Mouse (Mus musculus): ENCODE measurements at regions not wholly inside any gene's neighbourhood (a gene's known extent, or its start where the extent isn't known, plus 50 kb on each side); places are given as distances from the start of the nearest gene placed in this dataset.

DNA sequence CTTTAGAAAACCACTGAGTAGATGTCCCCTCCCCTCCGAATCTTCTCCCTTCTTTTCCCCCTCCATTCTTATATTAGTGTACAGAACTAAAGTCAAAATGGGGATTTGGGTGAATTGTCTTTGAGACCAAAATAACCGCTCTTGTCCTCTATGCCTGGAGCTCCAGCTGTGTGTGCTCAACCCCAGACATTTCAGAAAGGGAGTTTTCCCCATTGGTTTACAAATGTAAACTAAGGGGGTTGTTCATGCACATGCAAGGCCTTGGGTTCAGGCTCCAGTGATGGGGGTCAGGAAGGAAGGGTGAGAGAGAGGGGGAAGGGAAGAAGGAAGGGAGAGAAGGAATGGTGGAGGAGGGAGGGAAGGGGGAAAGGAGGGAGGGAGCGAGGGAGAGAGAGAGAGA, 117.8 kb upstream of the Mycn start:
- no peak for ATAC-seq (ENCODE audit: low FRiP score, low TSS enrichment)
- Histone ChIP-seq H3K9ac (replicated peaks; ENCODE audit: low read length) (no peak overlapping the region), H3K36me3 (ENCODE audit: control insufficient read depth, insufficient read depth, low read length) (no peaks in the 10 kb centered on the region), H3K4me3 (replicated peaks; ENCODE audit: low read depth, low read length) (no peak overlapping the region), H3K4me1 (ENCODE audit: control insufficient read depth, insufficient read depth, low read length) (no peaks in the 10 kb centered on the region), H3K27me3 (ENCODE audit: control insufficient read depth, insufficient read depth, low read length) (no peaks in the 10 kb centered on the region), H3K9me3 (ENCODE audit: control insufficient read depth, low read length) (no peaks in the 10 kb centered on the region), H3K27ac (replicated peaks; ENCODE audit: low read depth, low read length) (no peak overlapping the region), H3K4me2 (ENCODE audit: low read length) (no peak overlapping the region)
- 81% methylated on average over 3 of the region's 3 CpGs for WGBS
- no peak for DNase-seq

DNA sequence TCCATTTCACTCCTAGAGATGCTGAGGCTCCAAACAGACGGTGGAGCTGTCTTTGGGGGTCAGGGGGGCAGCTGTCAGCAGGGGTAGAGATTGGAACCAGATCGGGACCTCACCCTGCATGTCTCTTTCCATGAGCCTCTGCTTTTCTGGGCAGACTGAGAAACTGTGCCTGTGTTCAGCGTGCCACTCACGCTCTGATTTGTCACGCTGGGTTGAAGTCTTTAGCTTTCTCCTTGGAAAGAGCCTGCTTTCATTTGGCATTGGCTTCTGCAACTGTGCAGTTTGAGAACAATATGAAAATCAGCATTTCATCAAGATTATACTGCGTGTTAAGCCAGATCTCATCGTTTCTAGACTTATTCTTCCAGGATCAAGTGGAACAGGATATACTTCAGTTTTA, 114.5 kb upstream of the Mycn start:
- no peaks in the 10 kb centered on the region for H3K4me1 ChIP-seq (ENCODE audit: control insufficient read depth, insufficient read depth, low read length)
- H3K9me3 ChIP-seq (ENCODE audit: control insufficient read depth, low read length), result no peaks in the 10 kb centered on the region
- H3K9ac ChIP-seq (replicated peaks; ENCODE audit: low read length), result no peak overlapping the region
- H3K4me3 ChIP-seq (replicated peaks; ENCODE audit: low read depth, low read length), result no peak overlapping the region
- H3K27ac ChIP-seq (replicated peaks; ENCODE audit: low read depth, low read length), result no peak overlapping the region
- ATAC-seq (ENCODE audit: low FRiP score, low TSS enrichment), result no peak
- 27% methylated on average over 7 of the region's 7 CpGs for WGBS
- no peaks in the 10 kb centered on the region for H3K36me3 ChIP-seq (ENCODE audit: control insufficient read depth, insufficient read depth, low read length)
- no peak overlapping the region for H3K4me2 ChIP-seq (ENCODE audit: low read length)
- DNase-seq, result peak; percentile 54
- H3K27me3 ChIP-seq (ENCODE audit: control insufficient read depth, insufficient read depth, low read length), result no peaks in the 10 kb centered on the region

DNA sequence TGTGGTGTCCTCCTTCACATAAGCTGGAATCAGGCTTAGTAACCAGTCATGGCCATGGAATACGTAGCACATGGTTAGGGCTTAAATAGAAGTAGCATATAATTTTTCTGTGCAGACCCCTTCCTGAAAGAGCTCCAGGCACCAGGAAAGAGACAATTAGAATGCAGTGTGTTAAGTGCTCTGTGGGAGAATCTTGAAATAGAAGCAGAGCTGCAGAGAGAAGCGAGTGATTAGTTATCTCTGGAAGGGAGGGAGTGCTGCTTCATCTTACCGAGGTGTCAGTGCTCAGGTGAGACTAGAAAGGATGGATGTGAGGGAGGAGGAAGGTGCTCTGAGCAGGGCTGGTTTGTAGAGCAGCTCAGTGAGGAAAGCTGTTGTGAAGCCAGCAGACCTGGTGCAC, 112.9 kb upstream of the Mycn start:
- no peak for ATAC-seq (ENCODE audit: low FRiP score, low TSS enrichment)
- H3K4me3 ChIP-seq (replicated peaks; ENCODE audit: low read depth, low read length), result no peak overlapping the region
- no peak overlapping the region for H3K27ac ChIP-seq (replicated peaks; ENCODE audit: low read depth, low read length)
- no peak overlapping the region for H3K9ac ChIP-seq (replicated peaks; ENCODE audit: low read length)
- 78% methylated on average over 3 of the region's 3 CpGs for WGBS
- no peak for DNase-seq
- no peaks in the 10 kb centered on the region for H3K4me1 ChIP-seq (ENCODE audit: control insufficient read depth, insufficient read depth, low read length)
- no peak overlapping the region for H3K4me2 ChIP-seq (ENCODE audit: low read length)
- no peaks in the 10 kb centered on the region for H3K9me3 ChIP-seq (ENCODE audit: control insufficient read depth, low read length)
- H3K27me3 ChIP-seq (ENCODE audit: control insufficient read depth, insufficient read depth, low read length), result no peaks in the 10 kb centered on the region
- no peaks in the 10 kb centered on the region for H3K36me3 ChIP-seq (ENCODE audit: control insufficient read depth, insufficient read depth, low read length)

DNA sequence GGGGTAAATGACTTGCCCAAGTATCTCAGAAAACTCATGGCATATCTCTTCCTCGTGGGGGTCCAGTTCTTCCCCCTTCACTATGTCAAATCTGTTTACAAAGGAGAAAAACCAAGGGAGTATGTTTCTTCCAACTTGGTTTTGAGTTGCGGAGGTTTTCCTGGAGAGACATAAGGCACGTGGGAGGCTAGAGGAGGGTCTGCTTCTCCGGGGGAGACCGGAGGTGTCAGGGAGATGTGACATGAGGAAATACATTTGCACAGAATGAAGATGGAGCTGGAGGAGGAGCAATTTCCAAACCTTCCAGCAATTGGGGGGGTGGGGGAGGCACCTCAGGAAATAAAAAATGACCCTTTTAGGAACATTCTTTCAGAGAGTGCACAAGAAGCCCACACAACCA, 112.0 kb upstream of the Mycn start:
- Histone ChIP-seq H3K4me2 (ENCODE audit: low read length) (no peak overlapping the region), H3K27me3 (ENCODE audit: control insufficient read depth, insufficient read depth, low read length) (no peaks in the 10 kb centered on the region), H3K4me3 (replicated peaks; ENCODE audit: low read depth, low read length) (no peak overlapping the region), H3K4me1 (ENCODE audit: control insufficient read depth, insufficient read depth, low read length) (no peaks in the 10 kb centered on the region), H3K27ac (replicated peaks; ENCODE audit: low read depth, low read length) (no peak overlapping the region), H3K9ac (replicated peaks; ENCODE audit: low read length) (no peak overlapping the region), H3K9me3 (ENCODE audit: control insufficient read depth, low read length) (no peaks in the 10 kb centered on the region), H3K36me3 (ENCODE audit: control insufficient read depth, insufficient read depth, low read length) (no peaks in the 10 kb centered on the region)
- ATAC-seq (ENCODE audit: low FRiP score, low TSS enrichment), result no peak
- WGBS, result 83% methylated on average over 5 of the region's 5 CpGs
- no peak for DNase-seq

DNA sequence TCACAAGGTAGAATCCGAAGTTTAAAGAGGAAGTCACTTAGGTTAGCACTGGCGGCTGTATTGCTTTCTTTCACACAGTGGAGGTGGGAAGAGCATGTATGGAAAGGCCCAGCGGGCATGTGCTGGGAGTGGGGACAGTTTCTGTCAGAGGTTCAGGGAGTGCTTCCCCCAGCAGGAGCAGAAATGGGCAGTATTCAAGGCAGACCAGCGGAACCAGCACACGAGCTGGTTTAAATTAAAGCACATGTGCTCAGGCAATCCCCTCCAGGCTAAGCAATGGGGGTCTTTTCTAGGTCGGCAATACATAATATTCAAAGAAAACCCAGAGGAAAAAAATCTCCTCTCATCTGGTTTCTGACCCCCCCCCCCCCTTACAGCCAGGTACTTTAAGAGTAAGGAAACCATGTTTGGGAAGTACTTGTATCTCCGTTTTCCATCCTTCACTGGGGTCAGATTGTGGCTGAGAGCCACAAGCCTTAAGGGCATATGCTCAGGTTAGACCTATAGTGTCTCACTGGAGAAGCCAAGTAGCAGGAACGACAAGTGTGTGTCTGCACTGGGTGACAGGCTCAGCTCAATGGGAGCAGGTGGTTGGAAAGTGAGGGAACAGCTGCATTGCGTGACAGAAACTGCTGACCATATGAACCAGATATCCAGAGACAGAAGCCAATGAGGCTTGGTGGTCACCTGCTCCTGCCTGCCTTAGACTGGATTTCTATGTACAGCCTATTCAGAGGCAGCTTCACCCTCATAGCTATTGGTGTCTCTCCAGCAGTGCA, 111.3 kb upstream of the Mycn start:
- 67% methylated on average over 9 of the region's 9 CpGs for WGBS
- no peaks in the 10 kb centered on the region for H3K27me3 ChIP-seq (ENCODE audit: control insufficient read depth, insufficient read depth, low read length)
- H3K4me2 ChIP-seq (ENCODE audit: low read length), result no peak overlapping the region
- H3K9me3 ChIP-seq (ENCODE audit: control insufficient read depth, low read length), result no peaks in the 10 kb centered on the region
- DNase-seq (no peak), ATAC-seq (ENCODE audit: low FRiP score, low TSS enrichment) (no peak)
- no peak overlapping the region for H3K9ac ChIP-seq (replicated peaks; ENCODE audit: low read length)
- H3K27ac ChIP-seq (replicated peaks; ENCODE audit: low read depth, low read length), result no peak overlapping the region
- H3K4me1 ChIP-seq (ENCODE audit: control insufficient read depth, insufficient read depth, low read length), result no peaks in the 10 kb centered on the region
- no peak overlapping the region for H3K4me3 ChIP-seq (replicated peaks; ENCODE audit: low read depth, low read length)
- no peaks in the 10 kb centered on the region for H3K36me3 ChIP-seq (ENCODE audit: control insufficient read depth, insufficient read depth, low read length)

DNA sequence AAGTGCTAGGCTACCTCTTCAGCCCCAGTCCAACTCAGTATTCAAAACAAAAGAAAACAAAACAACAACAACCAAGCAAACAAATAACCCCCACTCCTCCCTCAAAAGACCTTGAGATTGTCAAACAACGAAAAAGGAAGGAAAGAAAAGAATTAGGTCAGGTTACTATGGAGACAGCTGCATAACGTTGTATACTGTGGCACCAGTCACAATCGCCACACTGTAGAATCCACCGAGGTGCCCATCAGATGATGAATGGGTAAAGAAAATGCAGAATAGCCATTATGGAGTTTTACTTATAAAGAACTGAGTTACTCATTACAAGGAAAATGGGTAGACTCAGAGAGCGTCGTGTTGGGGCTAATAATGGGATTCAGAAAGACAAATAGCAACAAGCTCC, 110.5 kb upstream of the Mycn start:
- Histone ChIP-seq H3K36me3 (ENCODE audit: control insufficient read depth, insufficient read depth, low read length) (no peaks in the 10 kb centered on the region), H3K27me3 (ENCODE audit: control insufficient read depth, insufficient read depth, low read length) (no peaks in the 10 kb centered on the region), H3K27ac (replicated peaks; ENCODE audit: low read depth, low read length) (no peak overlapping the region), H3K4me3 (replicated peaks; ENCODE audit: low read depth, low read length) (no peak overlapping the region), H3K9ac (replicated peaks; ENCODE audit: low read length) (no peak overlapping the region), H3K4me2 (ENCODE audit: low read length) (no peak overlapping the region), H3K9me3 (ENCODE audit: control insufficient read depth, low read length) (no peaks in the 10 kb centered on the region), H3K4me1 (ENCODE audit: control insufficient read depth, insufficient read depth, low read length) (no peaks in the 10 kb centered on the region)
- 55% methylated on average over 6 of the region's 6 CpGs for WGBS
- no peak for ATAC-seq (ENCODE audit: low FRiP score, low TSS enrichment)
- no peak for DNase-seq

DNA sequence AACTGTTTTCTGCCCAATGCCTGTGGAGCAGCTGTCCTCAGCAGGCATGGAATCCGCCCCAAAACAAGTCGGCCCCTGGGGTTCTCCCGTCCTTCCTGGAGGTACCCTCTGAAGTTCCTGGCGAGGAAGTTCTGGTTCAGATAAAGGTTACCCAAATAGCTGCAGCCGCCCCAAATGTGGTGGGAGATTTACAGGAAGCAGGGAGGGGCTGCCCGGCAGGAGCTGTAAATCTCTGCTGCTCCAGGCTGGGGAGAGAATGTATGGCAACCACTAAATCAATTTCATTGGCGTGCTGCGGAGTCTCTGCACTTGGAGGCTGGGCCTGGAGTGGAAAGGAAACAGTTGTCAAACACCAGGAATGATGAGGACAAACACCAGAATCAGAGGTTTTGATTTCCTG, 107.9 kb upstream of the Mycn start:
- Histone ChIP-seq H3K9ac (replicated peaks; ENCODE audit: low read length) (no peak overlapping the region), H3K9me3 (ENCODE audit: control insufficient read depth, low read length) (no peaks in the 10 kb centered on the region), H3K27me3 (ENCODE audit: control insufficient read depth, insufficient read depth, low read length) (no peaks in the 10 kb centered on the region), H3K36me3 (ENCODE audit: control insufficient read depth, insufficient read depth, low read length) (no peaks in the 10 kb centered on the region), H3K4me1 (ENCODE audit: control insufficient read depth, insufficient read depth, low read length) (no peaks in the 10 kb centered on the region), H3K4me2 (ENCODE audit: low read length) (no peak overlapping the region), H3K27ac (replicated peaks; ENCODE audit: low read depth, low read length) (no peak overlapping the region), H3K4me3 (replicated peaks; ENCODE audit: low read depth, low read length) (no peak overlapping the region)
- ATAC-seq (ENCODE audit: low FRiP score, low TSS enrichment) (no peak), DNase-seq (no peak)
- WGBS, result 78% methylated on average over 8 of the region's 8 CpGs

DNA sequence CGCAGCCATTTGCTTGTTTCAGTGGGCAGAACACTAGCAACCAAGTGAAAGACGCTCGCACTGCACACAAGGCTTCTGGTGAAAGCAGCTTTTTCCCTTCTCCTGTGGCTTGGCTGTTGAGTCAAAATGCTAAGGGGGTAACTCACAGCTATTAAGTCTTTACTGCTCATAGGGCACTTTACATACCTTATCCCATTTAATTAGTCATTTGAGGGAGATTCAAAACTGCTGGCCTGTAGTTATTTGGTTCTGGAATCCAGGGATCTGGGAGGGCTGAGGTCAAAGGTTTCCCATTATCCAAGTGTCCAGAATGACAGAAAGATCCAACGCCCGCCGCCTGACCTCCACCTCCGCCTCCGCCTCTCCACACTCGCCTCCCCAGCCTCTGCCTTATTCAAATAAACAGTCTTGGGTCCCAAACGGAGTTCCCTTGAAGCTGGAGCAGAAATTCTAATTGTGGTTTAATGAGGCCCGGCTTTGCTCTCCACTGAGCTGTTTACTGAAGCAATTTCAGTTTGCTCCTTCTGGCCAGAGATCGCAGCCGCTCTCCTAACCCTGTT, 106.5 kb upstream of the Mycn start:
- Histone ChIP-seq H3K4me3 (replicated peaks; ENCODE audit: low read depth, low read length) (no peak overlapping the region), H3K9ac (replicated peaks; ENCODE audit: low read length) (no peak overlapping the region), H3K4me1 (ENCODE audit: control insufficient read depth, insufficient read depth, low read length) (no peaks in the 10 kb centered on the region), H3K27me3 (ENCODE audit: control insufficient read depth, insufficient read depth, low read length) (no peaks in the 10 kb centered on the region), H3K4me2 (ENCODE audit: low read length) (no peak overlapping the region), H3K36me3 (ENCODE audit: control insufficient read depth, insufficient read depth, low read length) (no peaks in the 10 kb centered on the region), H3K9me3 (ENCODE audit: control insufficient read depth, low read length) (no peaks in the 10 kb centered on the region), H3K27ac (replicated peaks; ENCODE audit: low read depth, low read length) (no peak overlapping the region)
- DNase-seq (no peak), ATAC-seq (ENCODE audit: low FRiP score, low TSS enrichment) (no peak)
- 28% methylated on average over 13 of the region's 13 CpGs for WGBS

DNA sequence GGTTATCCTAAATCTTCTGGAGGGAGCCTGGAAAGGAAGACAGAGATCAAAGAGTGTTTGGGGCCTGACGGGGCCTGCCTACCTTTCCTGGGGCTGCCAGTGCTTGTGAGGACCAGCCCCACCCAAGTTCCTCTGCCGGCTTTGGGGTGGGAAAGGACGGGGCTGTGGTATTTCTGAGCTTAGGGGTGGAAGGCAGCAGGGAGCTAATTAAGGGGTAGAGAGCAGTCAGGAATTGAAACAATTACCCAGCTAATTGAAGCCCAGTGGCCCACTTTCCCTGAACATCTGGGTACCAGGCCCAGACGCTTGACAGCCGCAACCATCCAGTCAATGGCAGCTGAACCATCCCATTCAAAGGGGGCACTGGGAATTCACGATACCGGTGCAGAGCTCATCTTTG, 101.2 kb upstream of the Mycn start:
- DNase-seq (no peak), ATAC-seq (ENCODE audit: low FRiP score, low TSS enrichment) (no peak)
- H3K4me3 ChIP-seq (replicated peaks; ENCODE audit: low read depth, low read length), result no peak overlapping the region
- WGBS, result 64% methylated on average over 7 of the region's 7 CpGs
- H3K4me1 ChIP-seq (ENCODE audit: control insufficient read depth, insufficient read depth, low read length), result no peaks in the 10 kb centered on the region
- no peak overlapping the region for H3K27ac ChIP-seq (replicated peaks; ENCODE audit: low read depth, low read length)
- H3K9me3 ChIP-seq (ENCODE audit: control insufficient read depth, low read length), result no peaks in the 10 kb centered on the region
- no peaks in the 10 kb centered on the region for H3K36me3 ChIP-seq (ENCODE audit: control insufficient read depth, insufficient read depth, low read length)
- H3K4me2 ChIP-seq (ENCODE audit: low read length), result no peak overlapping the region
- H3K27me3 ChIP-seq (ENCODE audit: control insufficient read depth, insufficient read depth, low read length), result no peaks in the 10 kb centered on the region
- no peak overlapping the region for H3K9ac ChIP-seq (replicated peaks; ENCODE audit: low read length)

All from midbrain, embryonic 14.5 days (tissue).